Mouse (Mus musculus): ENCODE measurements around the gene Hsh2d. TPM values are rescaled to one million over a fixed set of nuclear protein-coding genes. Genes with fewer than 3 reads are reported as not detected.

The Hsh2d gene
- 0.14 and 0.36 TPM in 2 replicates for polyA plus RNA-seq (2012; rRNA removed)

DNA sequence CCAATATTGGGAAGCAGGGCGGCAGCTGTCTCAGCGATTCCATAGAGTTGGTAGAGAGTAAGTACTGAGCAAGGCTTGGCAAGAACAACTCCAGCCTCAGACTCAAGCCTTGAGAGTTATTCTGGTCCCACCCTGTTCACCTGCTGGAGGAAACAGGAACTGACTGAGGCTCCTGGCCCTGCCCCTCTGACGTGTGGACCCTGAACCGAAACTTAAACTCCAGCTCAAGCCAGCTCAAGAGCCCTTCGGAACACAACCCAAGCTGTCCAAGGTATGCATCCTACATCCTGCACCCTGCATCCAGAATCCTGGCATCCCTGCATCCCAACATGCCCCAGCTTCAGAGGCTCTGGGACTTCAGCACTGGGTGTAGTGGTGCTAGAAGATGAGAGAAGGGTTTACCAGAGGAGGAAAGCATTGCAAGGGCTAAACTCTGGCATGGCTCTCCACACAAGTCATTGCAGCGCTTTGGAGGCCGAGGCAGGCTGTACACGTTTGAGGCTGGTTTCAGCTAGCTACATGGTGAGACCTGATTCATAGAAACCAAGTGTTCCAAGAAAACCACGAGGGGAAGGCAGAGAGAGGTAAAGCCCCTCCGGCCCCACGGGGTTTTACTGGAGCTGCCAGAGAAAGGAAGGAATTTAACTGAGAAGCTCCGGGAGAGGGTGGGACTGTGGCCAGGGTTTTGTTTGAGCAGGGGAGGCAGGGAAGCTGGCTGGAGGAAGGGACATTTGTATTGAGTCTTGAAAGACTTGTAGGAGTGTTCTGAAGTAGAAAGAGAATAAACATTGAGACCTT, at the start of gene Hsh2d:
Gene Hsh2d, plus strand, starts transcription at position 222 of the 798 bp plus-strand sequence.

DNA sequence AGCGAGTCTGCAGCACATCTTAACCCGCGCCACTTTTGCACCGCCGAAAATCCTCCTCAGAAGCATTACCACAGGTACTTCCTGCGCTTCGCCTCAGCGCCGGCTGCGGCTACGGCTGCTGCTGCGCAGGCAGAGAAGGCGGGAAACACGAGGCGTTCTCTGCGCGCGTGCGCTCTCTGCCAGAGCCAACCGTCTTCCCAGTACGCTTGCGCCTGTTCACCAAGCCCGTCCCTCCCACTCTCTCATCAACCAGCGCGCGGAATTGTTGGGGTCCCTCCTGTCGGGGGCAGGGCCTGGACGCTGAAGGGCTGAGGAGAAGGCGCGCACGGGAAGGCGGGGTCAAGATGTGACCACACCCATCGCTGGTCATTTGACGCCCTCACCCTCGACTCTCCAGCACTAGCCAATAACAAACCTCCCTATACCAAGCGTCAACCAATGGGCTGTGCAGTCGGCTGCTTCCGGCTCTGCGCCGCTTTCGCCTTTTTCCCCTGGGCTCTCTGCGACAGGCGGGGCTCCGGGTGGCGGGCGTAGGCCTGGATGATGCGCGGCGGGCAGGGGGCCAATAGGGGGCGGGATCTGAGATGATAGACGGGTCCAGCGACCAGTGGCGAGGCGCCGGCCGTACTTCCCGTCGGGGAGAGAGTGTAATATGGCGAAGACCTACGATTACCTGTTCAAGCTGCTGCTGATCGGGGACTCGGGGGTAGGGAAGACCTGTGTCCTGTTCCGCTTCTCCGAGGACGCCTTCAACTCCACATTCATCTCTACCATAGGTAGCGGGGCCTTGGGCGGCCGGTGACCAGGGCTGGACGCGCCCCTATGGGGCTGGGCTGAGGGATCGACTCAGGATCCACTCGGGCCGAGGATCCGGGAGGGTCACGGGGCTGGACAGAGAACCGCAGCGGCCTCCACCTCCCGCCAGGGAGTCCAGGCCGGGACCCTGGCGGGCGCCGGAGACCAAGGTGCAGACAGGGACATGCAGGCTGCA, 28.4 kb upstream of the Hsh2d start, which contains the start of gene Rab8a:
Gene Rab8a, plus strand, starts transcription at position 494 of the 991 bp plus-strand sequence.

DNA sequence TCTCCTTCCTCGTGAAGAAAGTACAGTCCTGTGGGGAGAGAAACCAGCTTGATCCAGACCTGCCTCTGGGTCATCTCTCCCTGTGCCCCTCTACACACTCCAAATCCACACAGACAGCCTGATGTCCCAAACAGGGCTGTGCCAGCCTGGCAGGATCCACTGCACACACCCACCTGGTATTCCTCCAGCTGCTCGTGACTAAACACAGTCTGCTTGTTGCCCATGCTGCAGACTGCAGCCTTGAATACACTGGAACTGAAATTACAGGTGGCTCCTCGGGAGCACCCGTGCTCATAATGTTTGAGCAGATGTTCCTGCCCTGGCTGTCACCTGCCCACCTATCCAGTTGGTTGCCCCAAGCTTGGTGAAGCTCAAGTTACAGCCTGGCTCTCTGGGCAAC, 23.3 kb downstream of the Hsh2d start, which contains the start of gene Cib3:
Gene Cib3, minus strand, starts transcription at position 87 of the 400 bp plus-strand sequence.

DNA sequence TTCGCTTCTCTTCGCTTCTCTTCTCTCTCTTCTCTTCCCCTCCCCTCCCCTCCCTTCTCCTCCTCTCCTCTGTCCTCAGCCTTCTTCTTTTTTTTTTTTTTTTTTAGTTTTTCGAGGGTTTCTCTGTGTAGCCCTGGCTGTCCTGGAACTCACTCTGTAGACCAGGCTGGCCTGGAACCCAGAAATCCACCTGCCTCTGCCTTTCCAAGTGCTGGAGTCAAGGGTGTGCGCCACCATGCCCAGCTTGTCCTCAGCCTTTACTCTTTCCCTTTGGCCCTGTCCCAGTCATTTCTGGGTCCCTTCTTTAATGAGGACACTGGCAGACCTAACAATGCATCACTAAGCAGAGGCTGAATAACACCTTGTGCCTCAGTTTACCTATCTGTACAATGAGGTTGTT, 24.1 kb downstream of the Hsh2d start, which contains the start of gene Gm11034:
Gene Gm11034, minus strand, starts transcription at position 101 of the 400 bp plus-strand sequence.

DNA sequence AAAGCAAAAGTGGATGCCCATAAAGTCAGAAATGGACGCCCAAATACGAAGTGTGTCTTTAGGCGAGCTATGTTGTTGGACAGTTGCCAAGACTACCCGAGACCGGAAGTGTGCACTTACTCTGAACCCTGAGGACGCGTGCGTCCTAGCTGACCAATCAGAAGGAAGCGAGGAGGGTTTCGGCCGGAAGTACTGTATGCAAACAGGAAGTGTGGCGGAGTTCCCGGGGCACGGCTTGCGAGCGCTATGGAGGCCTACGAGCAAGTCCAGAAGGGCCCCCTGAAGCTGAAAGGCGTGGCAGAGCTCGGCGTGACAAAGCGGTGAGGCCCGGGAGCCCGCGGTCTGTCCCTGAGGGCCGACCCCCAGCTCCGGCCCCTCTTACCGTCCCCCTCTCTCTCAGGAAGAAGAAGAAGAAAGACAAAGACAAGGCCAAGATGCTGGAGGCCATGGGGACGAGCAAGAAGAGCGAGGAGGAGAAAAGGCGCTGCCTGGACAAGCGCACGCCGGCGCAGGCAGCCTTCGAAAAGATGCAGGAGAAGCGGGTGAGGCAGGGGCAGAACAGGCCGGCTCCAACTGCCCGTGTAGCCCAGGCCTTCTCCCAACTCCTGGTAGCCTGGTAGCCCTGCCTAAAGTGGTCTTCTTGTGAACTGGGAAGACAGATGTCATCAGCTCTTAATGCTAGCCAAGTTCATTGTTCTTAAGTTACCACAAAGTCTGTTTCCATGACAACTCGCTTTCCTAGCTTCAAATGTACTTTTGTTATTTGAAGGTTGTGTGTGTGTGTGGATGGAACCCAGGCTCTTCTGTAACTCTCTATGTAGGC, 30.3 kb downstream of the Hsh2d start, which contains the start of gene Fam32a:
Gene Fam32a, plus strand, starts transcription at position 190 of the 823 bp plus-strand sequence.

DNA sequence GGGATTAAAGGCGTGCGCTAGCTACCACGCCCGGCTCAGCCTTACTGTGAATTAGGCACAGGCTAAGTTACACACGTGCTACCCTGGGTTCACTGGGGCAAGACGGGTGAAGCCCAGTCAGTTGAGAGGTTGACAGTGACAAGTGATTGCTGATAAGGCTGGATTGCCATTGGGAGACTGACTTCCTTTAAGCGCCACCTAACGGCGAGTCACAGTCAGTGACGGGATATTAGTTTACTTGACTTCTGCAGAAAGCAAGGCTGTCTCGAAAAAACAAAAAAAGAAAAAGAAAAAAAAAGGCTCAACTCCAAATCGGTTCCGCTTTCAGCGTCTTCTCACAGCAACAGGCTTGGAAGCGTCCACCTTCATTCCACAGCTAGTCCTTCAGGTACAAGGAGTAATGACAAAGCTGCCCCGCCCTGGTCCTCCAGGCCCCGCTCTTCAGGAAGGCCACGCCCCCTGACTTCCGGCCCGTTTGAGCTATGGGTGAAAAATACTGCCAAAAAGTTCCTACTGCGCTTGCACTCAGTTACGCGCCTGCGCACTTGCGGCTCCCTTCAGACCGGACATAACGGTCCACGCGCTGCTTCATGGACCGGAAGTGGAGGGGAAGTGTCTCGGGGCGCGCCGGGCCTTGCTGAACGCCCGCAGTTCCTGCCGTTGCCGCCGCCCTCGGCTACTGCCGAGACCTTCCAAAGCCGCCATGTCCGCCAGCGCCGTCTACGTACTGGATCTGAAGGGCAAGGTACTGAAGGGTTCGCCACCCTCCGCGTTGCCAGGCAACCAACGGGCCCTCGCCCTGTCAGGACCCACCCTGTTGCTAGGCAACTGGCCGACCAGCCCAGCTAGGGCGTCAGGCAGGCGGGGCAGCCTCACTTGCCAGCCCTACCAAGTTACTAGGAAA, 50.3 kb downstream of the Hsh2d start, which contains the start of gene Ap1m1:
Gene Ap1m1, plus strand, starts transcription at position 520 of the 904 bp plus-strand sequence.

Other genes starting within 250 kb of the Hsh2d start
- gene Zfp961, start 238.6 kb upstream of the Hsh2d start, polyA plus RNA-seq (2012; rRNA removed), result 8.4 and 9.4 TPM in 2 replicates
- 0.83 and 1.2 TPM in 2 replicates for gene Cyp4f18, start 180.0 kb upstream of the Hsh2d start, polyA plus RNA-seq (2012; rRNA removed)
- not detected in 2 replicates for gene Olfr372, start 148.4 kb upstream of the Hsh2d start, polyA plus RNA-seq (2012; rRNA removed)
- not detected in 2 replicates for gene Olfr373, start 106.5 kb upstream of the Hsh2d start, polyA plus RNA-seq (2012; rRNA removed)
- gene Olfr374, start 82.6 kb upstream of the Hsh2d start, polyA plus RNA-seq (2012; rRNA removed), result not detected in 2 replicates
- gene Tpm4, start 54.7 kb upstream of the Hsh2d start, polyA plus RNA-seq (2012; rRNA removed), result 54.5 and 55.8 TPM in 2 replicates
- gene Rab8a, start 28.4 kb upstream of the Hsh2d start, polyA plus RNA-seq (2012; rRNA removed), result 59.8 and 60.7 TPM in 2 replicates
- not detected in 2 replicates for gene Cib3, start 23.2 kb downstream of the Hsh2d start, polyA plus RNA-seq (2012; rRNA removed)
- gene Gm11034, start 24.0 kb downstream of the Hsh2d start, polyA plus RNA-seq (2012; rRNA removed), result not detected in 2 replicates
- gene Fam32a, start 30.1 kb downstream of the Hsh2d start, polyA plus RNA-seq (2012; rRNA removed), result 28.7 and 30.2 TPM in 2 replicates
- gene Ap1m1, start 50.4 kb downstream of the Hsh2d start, polyA plus RNA-seq (2012; rRNA removed), result 34.5 and 39.2 TPM in 2 replicates
- 7.9 and 8.8 TPM in 2 replicates for gene Gm10282, start 115.6 kb downstream of the Hsh2d start, polyA plus RNA-seq (2012; rRNA removed)
- 3.1 TPM in 2 replicates for gene Klf2, start 129.4 kb downstream of the Hsh2d start, polyA plus RNA-seq (2012; rRNA removed)
- gene Eps15l1, start 231.8 kb downstream of the Hsh2d start, polyA plus RNA-seq (2012; rRNA removed), result 19.6 and 21.9 TPM in 2 replicates

All from liver, embryonic 14 days (tissue).